Mouse (Mus musculus) heart, embryonic 15.5 days (tissue): Measurements from ENCODE around the gene Tnr. TPM values are rescaled to one million over a fixed set of nuclear protein-coding genes. Genes with fewer than 3 reads are reported as not detected.

Source experiments
- ATAC-seq: fragments of 200-750 bp; cut with Nextera tagmentation; replicated peaks from 2 replicates; pipeline ENCODE4 v1.8.0; 2017; ENCODE audit warnings: low read depth, moderate TSS enrichment; ENCODE audit not compliant: insufficient number of reproducible peaks, insufficient read depth, low FRiP score
- H3K27ac ChIP-seq: fragments of 300-500 bp; sonication (generic); 2 replicates; pipeline ENCODE4 v1.5.1; 2015; ENCODE audit warnings: mild to moderate bottlenecking, inconsistent platforms
- H3K27me3 ChIP-seq: fragments of 300-500 bp; sonication (generic); 2 replicates; pipeline ENCODE4 v1.6.1; 2015; ENCODE audit warnings: inconsistent platforms
- H3K36me3 ChIP-seq: fragments of 300-500 bp; sonication (generic); 2 replicates; pipeline ENCODE4 v1.6.1; 2015; ENCODE audit warnings: mild to moderate bottlenecking, inconsistent platforms
- H3K4me1 ChIP-seq: fragments of 300-500 bp; sonication (generic); replicated peaks from 2 replicates; pipeline ENCODE4 v1.6.1; 2015; ENCODE audit warnings: inconsistent platforms
- H3K4me2 ChIP-seq: fragments of 300-500 bp; sonication (generic); 2 replicates; pipeline ENCODE4 v1.6.1; 2015; ENCODE audit warnings: inconsistent platforms, mild to moderate bottlenecking, moderate library complexity
- H3K4me3 ChIP-seq: fragments of 300-500 bp; sonication (generic); 2 replicates; pipeline ENCODE4 v1.5.1; 2015; ENCODE audit warnings: mild to moderate bottlenecking, inconsistent platforms
- H3K9ac ChIP-seq: fragments of 300-500 bp; sonication (generic); 2 replicates; pipeline ENCODE4 v1.6.1; 2015; ENCODE audit warnings: mild to moderate bottlenecking, inconsistent platforms
- H3K9me3 ChIP-seq: fragments of 300-500 bp; sonication (generic); replicated peaks from 2 replicates; pipeline ENCODE4 v1.6.1; 2016; ENCODE audit warnings: inconsistent platforms
- WGBS: fragments of 180-500 bp; shearing (Covaris S2); methylation state at CpG from one replicate; pipeline ENCODE4 v1.1.7; 2015; ENCODE audit warnings: mixed read lengths; 5-methylcytosine and 5-hydroxymethylcytosine counted together
- polyA plus RNA-seq: library from polyadenylated mRNA; unstranded; fragments of >200 nt; fragmentation: Nextera tagmentation; extraction: Ambion mirVana; gene quantifications from 2 replicates; pipeline ENCODE4 v1.2.1, GENCODE M21; 2015

The Tnr gene
- polyA plus RNA-seq, 1 experiment from 2014 or later, result 0.04 TPM

DNA sequence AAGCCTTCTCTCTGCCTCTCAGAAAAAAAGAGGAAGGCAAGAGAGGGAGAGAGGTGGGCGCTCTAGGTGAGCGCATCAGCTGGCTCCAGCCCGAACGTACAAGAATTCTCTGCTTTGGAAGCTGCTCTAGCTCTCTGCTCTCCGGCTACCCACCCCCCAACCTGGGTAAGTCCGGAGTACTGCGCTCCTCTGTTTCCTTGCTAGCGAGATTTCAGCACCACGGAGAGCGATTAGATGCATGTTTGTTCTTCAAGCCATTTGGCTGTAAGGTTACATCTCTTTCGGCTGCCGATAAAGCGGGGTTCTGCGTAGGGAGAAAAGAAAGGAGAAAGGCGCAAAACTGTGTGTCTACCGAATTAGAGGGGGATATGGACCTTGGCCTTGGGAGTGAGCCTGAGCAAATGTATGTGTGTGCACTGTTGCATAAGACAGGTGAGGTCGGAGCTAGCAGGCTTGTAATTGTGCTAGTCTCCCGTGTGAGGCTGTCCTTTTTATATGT lies 531 bp downstream of the Tnr start:
- ATAC-seq, result no peak
- peaks cover 23% of the 10 kb centered on the region for H3K27me3 ChIP-seq
- no peaks in the 10 kb centered on the region for H3K9me3 ChIP-seq
- H3K4me3 ChIP-seq, result no peak overlapping the region
- H3K9ac ChIP-seq, result no peak overlapping the region
- H3K4me2 ChIP-seq, result no peak overlapping the region
- WGBS, result 2% methylated on average over 18 of the region's 18 CpGs
- H3K27ac ChIP-seq, result no peak overlapping the region
- H3K4me1 ChIP-seq, result peaks cover 2% of the 10 kb centered on the region; the same call in 1 of the 2 replicates
- H3K36me3 ChIP-seq, result no peaks in the 10 kb centered on the region

DNA sequence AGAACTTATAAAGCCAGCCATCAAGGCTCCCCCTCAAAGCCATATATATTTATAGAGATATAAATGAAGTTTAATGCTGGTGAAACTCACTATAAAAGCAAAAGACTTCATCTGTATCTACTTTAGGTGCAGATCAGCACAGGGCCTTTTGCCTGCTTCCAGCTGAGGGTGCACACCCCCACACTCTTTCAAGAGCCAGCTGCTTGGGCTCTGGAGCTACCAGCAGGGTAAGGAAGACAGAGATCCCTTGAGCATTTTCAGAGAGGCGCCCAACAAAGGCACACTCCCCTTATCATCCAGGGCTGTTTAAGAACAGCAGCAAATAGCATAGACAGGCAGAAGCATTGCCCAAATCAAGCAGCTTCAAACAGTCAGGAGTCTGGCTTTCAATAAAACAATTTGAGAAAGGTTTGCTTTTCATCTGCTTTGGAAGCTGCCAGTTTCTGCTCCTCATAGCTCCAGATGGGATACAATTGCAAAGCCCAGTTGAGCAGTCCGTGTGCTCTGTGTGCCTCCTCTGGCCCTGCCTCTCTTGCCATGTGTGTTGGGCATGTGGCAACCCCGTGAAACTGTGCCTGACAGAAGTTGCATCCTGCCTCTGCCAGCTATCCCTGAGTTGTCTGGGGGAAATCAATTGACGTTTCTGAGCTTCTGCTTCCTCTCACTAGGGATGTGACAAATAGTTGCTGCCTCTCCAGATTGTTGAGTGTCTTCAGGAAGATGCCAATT lies 9.4 kb downstream of the Tnr start:
- H3K27me3 ChIP-seq, result peaks cover 8% of the 10 kb centered on the region; the same call in 1 of the 2 replicates
- no peaks in the 10 kb centered on the region for H3K36me3 ChIP-seq
- no peak for ATAC-seq
- 31% methylated on average over 4 of the region's 4 CpGs for WGBS
- H3K4me3 ChIP-seq, result no peak overlapping the region
- H3K4me2 ChIP-seq, result no peak overlapping the region
- no peak overlapping the region for H3K27ac ChIP-seq
- H3K4me1 ChIP-seq, result 0 out of 2 replicates have a peak, but pooled peaks cover 3% of the 10 kb centered on the region
- no peaks in the 10 kb centered on the region for H3K9me3 ChIP-seq
- H3K9ac ChIP-seq, result no peak overlapping the region

DNA sequence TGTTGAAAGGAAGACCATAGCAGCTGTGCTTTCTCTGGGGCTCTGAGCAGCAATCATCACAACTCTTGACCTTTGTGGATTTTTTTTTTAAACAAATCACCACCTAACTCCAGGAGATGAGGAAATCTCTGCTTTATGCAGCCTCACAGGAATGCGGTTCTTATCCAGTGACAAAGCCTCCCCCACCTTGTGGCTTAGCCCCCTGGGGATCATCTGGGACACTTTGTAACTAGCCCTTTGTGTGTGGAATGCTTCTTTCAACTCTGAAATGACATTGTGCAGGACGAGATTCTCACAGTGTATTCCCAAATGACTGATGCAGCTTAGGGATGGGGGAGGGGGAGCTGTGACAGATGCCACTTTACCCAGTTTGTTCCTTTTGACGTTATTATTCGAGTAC lies 12.0 kb downstream of the Tnr start:
- 7% methylated on average over 4 of the region's 4 CpGs for WGBS
- H3K9me3 ChIP-seq, result no peaks in the 10 kb centered on the region
- H3K4me3 ChIP-seq, result no peak overlapping the region
- no peak overlapping the region for H3K4me2 ChIP-seq
- H3K9ac ChIP-seq, result no peak overlapping the region
- no peaks in the 10 kb centered on the region for H3K36me3 ChIP-seq
- no peak for ATAC-seq
- H3K27me3 ChIP-seq, result peaks cover 8% of the 10 kb centered on the region; the same call in 1 of the 2 replicates
- H3K4me1 ChIP-seq, result 0 out of 2 replicates have a peak, but pooled peaks cover 3% of the 10 kb centered on the region
- H3K27ac ChIP-seq, result no peak overlapping the region

DNA sequence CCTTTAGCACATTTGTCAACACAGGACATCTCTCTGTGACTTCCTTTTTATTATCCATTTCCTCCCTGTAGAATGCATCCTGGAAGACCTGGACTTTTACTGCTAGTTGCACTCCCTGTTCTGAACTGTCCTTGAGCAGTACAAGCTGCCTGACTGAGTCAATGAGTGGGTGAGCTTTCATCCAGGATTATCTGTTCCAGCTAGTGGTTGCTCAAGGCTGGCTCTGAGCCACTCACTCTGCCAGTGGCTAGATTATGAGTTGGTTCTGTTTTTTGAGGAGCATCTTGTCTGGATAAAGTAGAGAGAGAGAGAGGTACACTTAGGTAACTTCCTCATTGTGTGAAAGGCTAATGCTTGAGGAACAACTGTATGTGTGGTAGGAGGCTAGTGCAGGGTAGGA lies 14.0 kb downstream of the Tnr start:
- Histone ChIP-seq H3K9me3 (no peaks in the 10 kb centered on the region), H3K27ac (no peak overlapping the region), H3K4me2 (no peak overlapping the region), H3K36me3 (no peaks in the 10 kb centered on the region), H3K4me1 (0 out of 2 replicates have a peak, but pooled peaks cover 3% of the 10 kb centered on the region), H3K27me3 (0 out of 2 replicates have a peak, but pooled peaks cover 3% of the 10 kb centered on the region), H3K4me3 (no peak overlapping the region), H3K9ac (no peak overlapping the region)
- no peak for ATAC-seq

DNA sequence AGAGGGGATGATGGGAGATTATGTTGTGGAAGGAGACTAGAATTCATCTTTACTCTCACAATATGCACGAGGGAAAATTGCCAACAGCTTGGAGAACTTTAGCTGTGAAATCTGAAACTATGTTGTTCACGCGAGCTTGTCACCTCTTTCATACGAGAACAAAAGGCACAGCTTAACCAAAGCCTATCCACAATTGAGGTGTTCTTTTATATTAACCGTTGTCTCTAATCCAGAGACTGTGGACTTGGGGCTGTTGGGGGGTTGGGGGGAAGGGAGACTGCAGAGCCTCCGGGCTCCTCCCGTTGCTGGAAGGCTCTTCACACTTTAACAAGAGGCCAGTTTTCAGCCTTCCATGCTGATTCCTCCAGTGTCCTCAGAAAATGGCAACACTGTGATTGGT lies 14.5 kb downstream of the Tnr start:
- Histone ChIP-seq H3K9ac (no peak overlapping the region), H3K4me2 (no peak overlapping the region), H3K27me3 (0 out of 2 replicates have a peak, but pooled peaks cover 3% of the 10 kb centered on the region), H3K27ac (no peak overlapping the region), H3K4me3 (no peak overlapping the region), H3K4me1 (0 out of 2 replicates have a peak, but pooled peaks cover 3% of the 10 kb centered on the region), H3K36me3 (no peaks in the 10 kb centered on the region), H3K9me3 (no peaks in the 10 kb centered on the region)
- 50% methylated on average over 7 of the region's 7 CpGs for WGBS
- ATAC-seq, result no peak

DNA sequence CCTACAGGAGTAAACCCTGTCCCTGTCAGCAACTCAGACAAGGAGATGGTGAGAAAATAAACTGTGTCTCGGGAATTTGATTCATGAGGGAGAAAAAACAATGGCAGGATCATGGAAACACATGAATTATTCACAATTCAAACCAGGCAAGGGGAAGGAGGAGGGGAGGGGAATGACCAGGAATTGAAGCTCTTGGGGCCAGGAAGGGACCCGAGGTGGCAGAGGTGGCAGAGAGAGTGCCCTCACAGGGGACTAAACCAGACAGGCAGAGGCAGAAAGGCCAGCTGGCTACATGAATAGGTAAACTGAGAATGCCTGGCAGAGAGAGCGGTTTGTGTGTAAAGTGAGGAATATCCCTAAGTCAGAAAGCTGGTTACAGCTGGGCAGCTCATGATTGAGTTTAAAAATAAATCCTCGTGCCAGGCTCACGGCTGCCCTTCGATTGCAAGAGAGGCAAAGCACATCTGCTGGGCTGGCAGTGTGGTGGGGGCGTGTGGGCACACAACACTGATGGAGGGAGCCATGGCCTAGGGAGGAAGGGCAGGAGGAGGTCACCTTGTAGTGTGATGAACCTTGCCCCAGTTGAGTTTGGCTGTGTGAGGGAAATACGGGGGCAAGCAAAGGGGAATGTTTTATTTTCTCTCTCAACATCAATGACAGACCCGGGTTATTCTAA lies 22.0 kb downstream of the Tnr start:
- WGBS, result 62% methylated on average over 9 of the region's 9 CpGs
- peaks cover 2% of the 10 kb centered on the region; the same call in 1 of the 2 replicates for H3K27me3 ChIP-seq
- no peak for ATAC-seq

DNA sequence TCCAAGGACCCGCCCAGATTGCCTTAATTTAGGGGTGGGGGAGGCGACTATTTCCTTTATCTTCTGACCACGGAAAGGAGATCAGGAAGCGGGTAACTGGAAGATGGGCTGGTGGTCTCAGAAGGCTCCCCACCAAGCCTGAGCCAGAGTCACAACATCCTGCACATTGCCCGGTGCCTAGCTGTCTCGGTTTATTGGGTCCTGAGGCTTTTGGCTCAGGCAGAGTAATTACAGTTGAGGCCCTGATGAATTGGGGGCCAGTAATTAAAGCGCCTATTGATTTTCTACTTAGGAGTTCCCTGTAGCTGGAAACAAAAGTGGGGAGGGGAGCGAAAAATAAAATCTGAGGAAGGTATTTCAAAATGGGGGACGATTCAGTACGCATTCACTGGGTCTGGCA lies 27.5 kb downstream of the Tnr start:
- Histone ChIP-seq H3K27me3 (peaks cover 7% of the 10 kb centered on the region; the same call in 1 of the 2 replicates), H3K36me3 (no peaks in the 10 kb centered on the region), H3K4me3 (no peak overlapping the region), H3K4me1 (no peaks in the 10 kb centered on the region), H3K9me3 (no peaks in the 10 kb centered on the region), H3K4me2 (no peak overlapping the region), H3K27ac (no peak overlapping the region), H3K9ac (no peak overlapping the region)
- no peak for ATAC-seq
- WGBS, result 67% methylated on average over 10 of the region's 10 CpGs

More for the DNA sequence above, 22.0 kb downstream of the Tnr start:
- no peaks in the 10 kb centered on the region for H3K9me3 ChIP-seq
- no peak overlapping the region for H3K27ac ChIP-seq
- H3K4me1 ChIP-seq, result no peaks in the 10 kb centered on the region
- H3K9ac ChIP-seq, result no peak overlapping the region
- no peaks in the 10 kb centered on the region for H3K36me3 ChIP-seq
- H3K4me3 ChIP-seq, result no peak overlapping the region
- no peak overlapping the region for H3K4me2 ChIP-seq

DNA sequence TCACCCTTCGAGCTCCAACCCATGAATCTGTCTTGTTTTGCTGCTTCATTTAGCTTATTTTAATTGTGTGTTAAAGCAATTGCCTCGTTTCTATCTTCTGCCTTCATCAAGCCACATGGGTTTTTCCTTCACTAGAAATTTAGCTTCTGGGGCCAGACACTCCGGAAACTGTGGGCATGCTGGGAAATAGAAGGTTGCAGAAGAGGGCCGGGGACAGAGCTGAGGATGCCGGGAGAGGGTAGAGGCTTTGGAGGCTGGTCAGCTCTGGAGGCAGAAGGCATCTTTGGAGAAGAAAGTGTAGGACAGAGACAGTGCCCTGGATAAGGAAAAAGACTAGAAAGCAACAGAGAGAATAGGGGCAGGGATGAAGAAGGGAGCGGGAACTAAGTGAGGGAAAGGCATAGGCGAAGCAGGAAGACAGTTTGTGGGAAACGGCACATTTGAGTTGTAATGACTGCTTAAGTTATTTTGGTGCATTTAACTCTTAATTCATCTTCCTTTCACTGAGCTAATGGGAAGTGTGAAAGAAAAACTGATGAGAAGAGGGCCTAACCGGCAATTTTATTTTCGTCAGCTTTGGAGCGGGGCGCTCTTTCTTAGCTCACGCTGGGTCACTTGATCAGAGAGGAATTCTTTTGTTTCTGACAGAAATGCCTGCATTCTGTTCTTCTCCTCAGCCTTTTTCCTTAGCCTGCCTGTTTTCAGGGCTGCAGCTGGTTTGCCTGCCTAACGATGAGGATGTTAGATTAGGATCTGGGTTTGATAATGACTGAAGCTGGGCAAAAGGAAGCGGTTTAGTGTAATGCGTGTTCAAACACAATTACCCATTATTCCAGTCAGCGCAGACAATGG lies 28.2 kb downstream of the Tnr start:
- WGBS, result 57% methylated on average over 17 of the region's 17 CpGs
- Histone ChIP-seq H3K4me2 (no peak overlapping the region), H3K27me3 (peaks cover 7% of the 10 kb centered on the region; the same call in 1 of the 2 replicates), H3K9ac (no peak overlapping the region), H3K36me3 (no peaks in the 10 kb centered on the region), H3K4me3 (no peak overlapping the region), H3K4me1 (no peaks in the 10 kb centered on the region), H3K27ac (no peak overlapping the region), H3K9me3 (no peaks in the 10 kb centered on the region)
- no peak for ATAC-seq

DNA sequence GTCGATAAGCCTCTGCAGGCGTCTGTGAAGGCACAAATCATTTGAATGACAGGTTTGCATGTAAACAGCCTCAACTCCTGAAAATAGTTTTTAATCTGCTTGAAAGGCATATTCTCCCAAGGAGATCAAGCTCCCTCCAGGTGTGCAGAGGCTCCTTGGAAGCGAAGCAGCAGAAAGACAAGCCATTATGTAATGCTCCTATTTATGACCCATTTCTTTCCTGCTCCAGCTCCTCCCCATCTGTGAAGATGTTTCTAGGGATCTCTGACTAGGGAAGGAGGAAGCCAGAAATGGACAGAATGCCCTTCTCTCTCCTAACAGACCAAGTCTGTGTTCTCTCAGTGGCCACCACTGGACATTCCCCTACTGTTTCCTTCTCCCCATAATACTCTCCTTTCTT lies 38.0 kb downstream of the Tnr start:
- no peak overlapping the region for H3K27ac ChIP-seq
- no peak for ATAC-seq
- H3K36me3 ChIP-seq, result no peaks in the 10 kb centered on the region
- no peak overlapping the region for H3K4me2 ChIP-seq
- H3K9me3 ChIP-seq, result no peaks in the 10 kb centered on the region
- no peak overlapping the region for H3K9ac ChIP-seq
- 61% methylated on average over 3 of the region's 3 CpGs for WGBS
- H3K27me3 ChIP-seq, result no peaks in the 10 kb centered on the region
- H3K4me1 ChIP-seq, result no peaks in the 10 kb centered on the region
- no peak overlapping the region for H3K4me3 ChIP-seq

DNA sequence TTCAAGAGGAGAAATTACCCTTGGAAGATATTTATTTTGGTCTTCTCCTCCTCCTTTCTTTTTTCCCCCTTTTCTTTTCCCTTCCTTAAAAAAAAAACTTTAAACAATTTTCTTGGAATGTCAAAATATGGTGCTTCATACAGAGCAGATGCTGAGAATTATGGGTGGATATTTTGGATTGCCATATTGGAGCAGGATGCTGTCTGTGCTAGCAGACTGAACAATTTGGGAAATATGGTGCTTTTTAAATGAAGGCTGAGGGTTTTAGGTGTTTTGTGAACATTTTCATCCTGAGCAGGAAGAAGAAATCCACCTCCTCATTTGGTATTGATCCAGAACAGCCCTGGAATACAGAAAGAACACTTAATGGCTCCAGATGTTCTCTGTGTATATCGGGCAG lies 41.6 kb downstream of the Tnr start:
- no peak for ATAC-seq
- Histone ChIP-seq H3K36me3 (no peaks in the 10 kb centered on the region), H3K27ac (no peak overlapping the region), H3K4me1 (no peaks in the 10 kb centered on the region), H3K9ac (no peak overlapping the region), H3K27me3 (no peaks in the 10 kb centered on the region), H3K9me3 (no peaks in the 10 kb centered on the region), H3K4me3 (no peak overlapping the region), H3K4me2 (no peak overlapping the region)
- WGBS, result 98% methylated on average over 1 of the region's 1 CpGs

DNA sequence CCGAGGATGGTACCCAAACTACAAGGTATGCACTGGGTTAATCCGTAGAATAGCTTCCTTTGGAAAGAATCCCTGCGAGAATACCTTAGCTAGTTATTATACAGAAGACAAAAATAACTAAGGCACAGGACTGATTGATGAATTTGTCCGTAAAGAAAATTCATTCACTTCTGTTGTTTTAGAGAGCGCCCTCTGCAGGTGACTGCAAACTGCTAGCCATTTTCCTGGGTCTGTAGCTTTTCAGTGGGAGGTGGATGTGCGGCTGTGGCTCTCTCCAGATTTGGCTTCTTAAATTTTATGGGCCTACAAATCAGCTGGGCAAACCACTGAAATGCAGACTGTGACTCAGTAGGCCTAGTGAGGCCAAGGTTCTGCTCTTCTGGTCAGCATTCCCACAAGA lies 42.5 kb downstream of the Tnr start:
- no peak overlapping the region for H3K4me3 ChIP-seq
- no peak overlapping the region for H3K9ac ChIP-seq
- H3K4me2 ChIP-seq, result no peak overlapping the region
- no peaks in the 10 kb centered on the region for H3K4me1 ChIP-seq
- no peaks in the 10 kb centered on the region for H3K27me3 ChIP-seq
- WGBS, result 78% methylated on average over 6 of the region's 6 CpGs
- H3K9me3 ChIP-seq, result no peaks in the 10 kb centered on the region
- no peaks in the 10 kb centered on the region for H3K36me3 ChIP-seq
- H3K27ac ChIP-seq, result no peak overlapping the region
- ATAC-seq, result no peak
